Mouse (Mus musculus) heart, postnatal 4 days (tissue): ENCODE measurements around the gene Ip6k1. TPM values are rescaled to one million over a fixed set of nuclear protein-coding genes. Genes with fewer than 3 reads are reported as not detected.

Experiments used
- microRNA-seq, 2 experiments: library from miRNA; unstranded; fragments of <30 nt; microRNA quantifications; one replicate each; pipeline ENCODE4 v1.2.0; 2021 to 2022
- total RNA-seq, 2 experiments: library from RNA; stranded (reverse); gene quantifications; 2 replicates each; pipeline ENCODE4 v1.2.3; 2021

Ip6k1 gene
- total RNA-seq, 2 experiments from 2014 or later, result 48.3 to 55.4 TPM

Small RNA genes within 50 kb of the gene (microRNA-seq; reads per million reads assigned to microRNA genes)
- gene Mir7088, result 0 reads per million in 2 experiments

Other genes starting within 250 kb of the Ip6k1 start
- 10 to 100 TPM; 65.4 to 73.1 TPM for gene Rbm5, start 231.5 kb upstream of the Ip6k1 start, total RNA-seq
- 10 to 100 TPM; 40.3 to 40.6 TPM for gene Rbm6, start 129.3 kb upstream of the Ip6k1 start, total RNA-seq
- 1 to 10 TPM; 6.1 TPM for gene Mon1a, start 114.3 kb upstream of the Ip6k1 start, total RNA-seq
- 1 to 10 TPM; 2.9 to 3.1 TPM for gene Mst1r, start 95.6 kb upstream of the Ip6k1 start, total RNA-seq
- not detected for gene Actl11, start 74.0 kb upstream of the Ip6k1 start, total RNA-seq
- not detected for gene Camkv, start 66.8 kb upstream of the Ip6k1 start, total RNA-seq
- gene Traip, start 52.4 kb upstream of the Ip6k1 start, total RNA-seq, result 10 to 100 TPM in 1 of 2 experiments, 1 to 10 TPM in 1; 7.4 to 10.5 TPM
- gene Uba7, start 27.0 kb upstream of the Ip6k1 start, total RNA-seq, result 10 to 100 TPM; 13.6 to 13.9 TPM
- 1 to 10 TPM in 1 of 2 experiments, under 1 TPM in 1; 0.72 to 1.2 TPM for gene Gm20661, start 19.4 kb upstream of the Ip6k1 start, total RNA-seq
- 10 to 100 TPM; 24.8 to 27.7 TPM for gene Inka1, start 16.6 kb upstream of the Ip6k1 start, total RNA-seq
- 1 to 10 TPM; 1.4 to 2.1 TPM for gene Cdhr4, start 10.0 kb upstream of the Ip6k1 start, total RNA-seq
- 1 to 10 TPM in 1 of 2 experiments, under 1 TPM in 1; 0.17 to 1.6 TPM for gene Gm20662, start 6.2 kb upstream of the Ip6k1 start, total RNA-seq
- 10 to 100 TPM; 14.2 to 17.1 TPM for gene Gmppb, start 46.7 kb downstream of the Ip6k1 start, total RNA-seq
- 1 to 10 TPM; 2.3 to 2.6 TPM for gene Amigo3, start 50.7 kb downstream of the Ip6k1 start, total RNA-seq
- not detected for gene Mst1, start 77.9 kb downstream of the Ip6k1 start, total RNA-seq
- 10 to 100 TPM; 62.6 to 63.4 TPM for gene Rnf123, start 80.8 kb downstream of the Ip6k1 start, total RNA-seq
- 10 to 100 TPM; 42.2 to 45.1 TPM for gene Apeh, start 92.1 kb downstream of the Ip6k1 start, total RNA-seq
- gene Bsn, start 187.9 kb downstream of the Ip6k1 start, total RNA-seq, result under 1 TPM; 0.07 to 0.11 TPM